Mouse (Mus musculus): ENCODE data around the gene Gm960.

Gene Gm960

DNA sequence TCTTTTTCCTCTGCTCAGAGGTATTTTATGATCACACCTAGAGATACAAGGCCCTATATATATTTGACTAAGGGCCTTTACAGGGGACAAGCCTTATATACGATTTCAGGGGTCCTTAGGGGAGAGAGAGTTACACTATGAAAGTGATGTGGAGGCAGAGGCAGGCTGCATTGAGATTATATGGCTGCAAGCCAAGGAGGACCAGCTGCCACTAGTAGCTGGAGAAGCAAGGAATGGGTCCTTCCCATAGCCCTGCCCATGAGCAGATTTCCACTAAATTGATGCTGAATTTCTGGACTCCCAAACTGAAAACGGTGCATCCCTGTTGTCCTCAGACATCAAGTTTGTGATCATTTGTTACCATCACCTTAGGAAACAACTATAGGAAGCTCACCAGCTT lies 114.6 kb downstream of the Gm960 start:
- DNase-seq = no peak

DNA sequence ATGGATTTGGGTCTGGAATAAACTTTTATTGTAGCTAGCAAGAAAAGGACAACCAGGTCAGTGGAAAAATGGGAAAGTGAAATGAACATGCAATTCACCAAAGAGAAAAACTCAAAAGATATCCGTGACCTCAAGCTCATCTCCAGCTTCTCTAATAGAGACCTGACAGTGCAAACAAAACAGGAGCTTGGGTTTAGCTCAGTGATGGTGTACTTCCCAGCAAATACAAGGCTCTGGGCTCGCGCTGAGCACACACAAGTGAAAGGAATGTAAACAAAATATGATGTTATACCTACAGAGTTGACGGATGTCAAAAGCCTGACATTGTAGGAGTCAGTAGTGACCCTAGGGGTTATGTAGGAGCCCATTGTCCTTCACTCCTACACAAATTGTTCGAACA lies 119.2 kb downstream of the Gm960 start:
- no peak for DNase-seq

DNA sequence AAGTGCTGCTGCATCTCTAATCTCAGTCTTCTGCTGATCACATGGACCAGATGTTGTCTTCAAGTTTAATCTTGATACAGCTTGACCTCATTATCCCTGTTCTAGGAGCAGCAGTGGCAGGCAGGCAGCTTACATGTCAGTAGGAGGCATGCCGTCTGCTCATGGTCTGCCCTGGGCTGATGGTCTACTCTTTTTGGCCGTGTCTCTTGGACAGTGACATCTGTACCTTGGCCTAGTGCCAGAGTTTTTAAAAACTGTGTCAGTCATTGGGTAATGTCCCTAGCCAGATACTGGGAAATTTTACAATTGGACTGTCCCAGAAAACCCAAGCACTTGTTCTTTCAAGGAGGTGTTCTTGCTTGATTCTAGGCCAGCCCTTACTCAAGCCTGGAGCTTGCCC lies 119.7 kb downstream of the Gm960 start:
- DNase-seq = peak; percentile 48
